In genomic region chr4:137724212-137724611, GRCm38 (mm10) we compare ENCODE assay signal across 8 mouse cellular contexts. TPM values are rescaled to one million over a fixed set of nuclear protein-coding genes. Genes with fewer than 3 reads are reported as not detected.
A peak's percentile ranks its signal among the peaks of the same experiment; 100 is the strongest.
DNase-seq lines count a peak whose midpoint lies in the region; ATAC-seq and TF ChIP-seq lines count a peak whose summit lies in the region.

No protein-coding gene starts in this region.

- no peak for TF ChIP-seq CTCF in CH12.LX (conservative IDR thresholded peaks at IDR 0.05 in 1 of 2, IDR thresholded peaks at IDR 0.05 in 1 of 2; ENCODE audit: low read depth in 2 of 2, low read length in 2 of 2)

- 0 out of 2 replicates have a peak overlapping the region, but pooled peaks have one; percentile 42 for H3K9ac ChIP-seq in forebrain, embryonic 12.5 days
- H3K9ac ChIP-seq in forebrain, embryonic 16.5 days (replicated peaks; ENCODE audit: low read depth, low read length) = no peak overlapping the region
- H3K9ac ChIP-seq in CH12.LX (ENCODE audit: insufficient read depth, low read depth) = peak overlapping the region; percentile 30; the same call in 1 of the 2 replicates

- no peak overlapping the region for H3K27ac ChIP-seq in forebrain, embryonic 12.5 days
- H3K27ac ChIP-seq in forebrain, embryonic 16.5 days (ENCODE audit: low read length) = no peak overlapping the region
- H3K27ac ChIP-seq in CH12.LX (ENCODE audit: insufficient read depth, low read depth) = no peak overlapping the region

- dilution Hi-C loops in CH12.LX (cut with MboI; ENCODE audit: extremely low pct_ligation_motif_present, extremely low pct_unique_long_range_greater_than_20kb, low sequenced_read_pairs) = no loop called here

- H3K79me2 ChIP-seq in CH12.LX (replicated peaks; ENCODE audit: control insufficient read depth, extremely low read depth, insufficient read depth, poor library complexity, severe bottlenecking) = no peaks in the 10 kb centered on the region

- peak overlapping the region; percentile 41 for H3K4me2 ChIP-seq in forebrain, embryonic 12.5 days
- no peak overlapping the region; the same call in 1 of the 2 replicates for H3K4me2 ChIP-seq in forebrain, embryonic 16.5 days (ENCODE audit: low read length)
- H3K4me2 ChIP-seq in CH12.LX (ENCODE audit: insufficient read depth, low read depth, poor library complexity, severe bottlenecking) = peak overlapping the region; percentile 27; the same call in 1 of the 2 replicates

- DNase-seq in CH12.LX (ENCODE audit: extremely low read depth) = peak; percentile 56
- DNase-seq in heart, adult 8-10 months (ENCODE audit: low spot score) = peak; percentile 77
- peak; percentile 78 to 83 for DNase-seq in kidney, postnatal 36 days
- peak; percentile 33 for DNase-seq in skeletal muscle tissue, adult 2 months (ENCODE audit: low read depth, low spot score)
- DNase-seq in urinary bladder, postnatal 14 days (ENCODE audit: low spot score) = no peak
- no peak for DNase-seq in c-Kit-positive CD71-positive TER-119-positive erythroid progenitor cells, embryonic 14.5 days (ENCODE audit: low spot score)

- no peak for ATAC-seq in forebrain, embryonic 12.5 days (ENCODE audit: low FRiP score)
- no peak for ATAC-seq in forebrain, embryonic 16.5 days

- no peaks in the 10 kb centered on the region for H3K36me3 ChIP-seq in forebrain, embryonic 12.5 days (replicated peaks)
- H3K36me3 ChIP-seq in forebrain, embryonic 16.5 days (ENCODE audit: control insufficient read depth, insufficient read depth) = no peaks in the 10 kb centered on the region
- peaks cover 0 to 20% of the 10 kb centered on the region in 2 experiments for H3K36me3 ChIP-seq in CH12.LX (replicated peaks in 1 of 2; ENCODE audit: control insufficient read depth in 1 of 2, insufficient read depth in 1 of 2, low read length in 1 of 2)

- no peaks in the 10 kb centered on the region for H3K9me3 ChIP-seq in forebrain, embryonic 12.5 days
- H3K9me3 ChIP-seq in forebrain, embryonic 16.5 days (ENCODE audit: control insufficient read depth, low read length) = no peaks in the 10 kb centered on the region
- H3K9me3 ChIP-seq in CH12.LX (replicated peaks; ENCODE audit: low read length) = no peaks in the 10 kb centered on the region

- TF ChIP-seq RAD21 in CH12.LX (IDR thresholded peaks at IDR 0.05; ENCODE audit: low read depth, low read length) = no peak

- H3K4me1 ChIP-seq in forebrain, embryonic 12.5 days = peaks cover 46% of the 10 kb centered on the region
- peaks cover 35% of the 10 kb centered on the region for H3K4me1 ChIP-seq in forebrain, embryonic 16.5 days (replicated peaks; ENCODE audit: control insufficient read depth, insufficient read depth, low read length)
- peaks cover 15 to 65% of the 10 kb centered on the region in 2 experiments for H3K4me1 ChIP-seq in CH12.LX (ENCODE audit: control insufficient read depth in 1 of 2, insufficient read depth in 2 of 2)

- TF ChIP-seq EP300 in CH12.LX (IDR thresholded peaks at IDR 0.05; ENCODE audit: low read length) = no peak

- no peak overlapping the region for H3K4me3 ChIP-seq in forebrain, embryonic 12.5 days (replicated peaks)
- no peak overlapping the region for H3K4me3 ChIP-seq in forebrain, embryonic 16.5 days (replicated peaks; ENCODE audit: low read length)
- H3K4me3 ChIP-seq in CH12.LX (replicated peaks in 1 of 3; ENCODE audit: low read depth in 2 of 3, low read length in 2 of 3, poor library complexity in 1 of 3) = peak overlapping the region; percentile 18 to 47 (median 45)

- in situ Hi-C loops in CH12.LX (cut with MboI; ENCODE audit: low pct_ligation_motif_present, low pct_unique_long_range_greater_than_20kb, low sequenced_read_pairs) = no loop called here

- TF ChIP-seq POLR2A in CH12.LX (IDR thresholded peaks at IDR 0.05; ENCODE audit: low read depth, low read length) = peak; percentile 36; the same call in 1 of the 2 replicates

- H3K27me3 ChIP-seq in forebrain, embryonic 12.5 days = peaks cover 54% of the 10 kb centered on the region
- H3K27me3 ChIP-seq in forebrain, embryonic 16.5 days (replicated peaks; ENCODE audit: control insufficient read depth, insufficient read depth, low read length) = peaks cover 3% of the 10 kb centered on the region; the same call in 1 of the 2 replicates
- no peaks in the 10 kb centered on the region for H3K27me3 ChIP-seq in CH12.LX (replicated peaks)

- WGBS in forebrain, embryonic 12.5 days = 51% methylated on average over 11 of the region's 11 CpGs
- 47% methylated on average over 11 of the region's 11 CpGs for WGBS in forebrain, embryonic 16.5 days

TF ChIP-seq in CH12.LX, 34 proteins besides CTCF, POLR2A, EP300 and RAD21:
- TF ChIP-seq GABPA (IDR thresholded peaks at IDR 0.05; ENCODE audit: insufficient replicate concordance, low read depth, low read length) (no peak), SMC3 (IDR thresholded peaks at IDR 0.05; ENCODE audit: low read depth, low read length) (no peak), KAT2A (IDR thresholded peaks at IDR 0.05; ENCODE audit: insufficient replicate concordance, low read length) (no peak), USF1 (IDR thresholded peaks at IDR 0.05; ENCODE audit: low read depth, low read length) (no peak), MEF2A (IDR thresholded peaks at IDR 0.05; ENCODE audit: borderline replicate concordance, low read depth, low read length) (no peak), NRF1 (IDR thresholded peaks at IDR 0.05; ENCODE audit: low read depth, low read length) (no peak), E2F4 (IDR thresholded peaks at IDR 0.05; ENCODE audit: insufficient replicate concordance, low read depth, low read length) (no peak)

RNA-seq across cellular contexts. Expression of gene Rap1gap, which starts 59.7 kb away (rescaled TPM):
- 7.3 and 8.6 TPM in 2 replicates for polyA plus RNA-seq in forebrain, embryonic 12.5 days (2016; fragmentation: Nextera tagmentation; extraction: Ambion mirVana)
- 35.4 and 51.6 TPM in 2 replicates for polyA plus RNA-seq in forebrain, embryonic 16.5 days (2015; fragmentation: Nextera tagmentation; extraction: Ambion mirVana)
- 5.1 and 5.8 TPM in 2 replicates for total RNA-seq in CH12.LX (2012; rRNA removed)
- 2.4 and 3.0 TPM in 2 replicates for total RNA-seq in CH12.LX (2014; rRNA removed)
- polyA plus RNA-seq in CH12.LX (2012; ENCODE audit: insufficient read length, low read depth) = 9.2 and 11.1 TPM in 2 replicates
- 10 to 100 TPM; 12.1 to 16.5 (median 14.5) TPM for total RNA-seq in heart, adult 8-10 months (2022)

Comparison
In these comparisons a context has a peak if more than half of its experiments do, and no peak if none do; other contexts are left out.
1. H3K4me3 ChIP-seq: peak in CH12.LX (3 of 3); none in forebrain, embryonic 12.5 days (single experiment) and forebrain, embryonic 16.5 days (single experiment).
2. DNase-seq: peak in CH12.LX (single experiment), heart, adult 8-10 months (single experiment), kidney, postnatal 36 days (2 of 2) and skeletal muscle tissue, adult 2 months (single experiment); none in urinary bladder, postnatal 14 days (single experiment) and c-Kit-positive CD71-positive TER-119-positive erythroid progenitor cells, embryonic 14.5 days (single experiment).